Mouse (Mus musculus): ENCODE measurements around the gene Lhx6. TPM values are rescaled to one million over a fixed set of nuclear protein-coding genes. Genes with fewer than 3 reads are reported as not detected.

Gene Lhx6
- total and polyA plus RNA-seq, 2 experiments from 2014 or later, result 1.8 to 9.2 TPM

DNA sequence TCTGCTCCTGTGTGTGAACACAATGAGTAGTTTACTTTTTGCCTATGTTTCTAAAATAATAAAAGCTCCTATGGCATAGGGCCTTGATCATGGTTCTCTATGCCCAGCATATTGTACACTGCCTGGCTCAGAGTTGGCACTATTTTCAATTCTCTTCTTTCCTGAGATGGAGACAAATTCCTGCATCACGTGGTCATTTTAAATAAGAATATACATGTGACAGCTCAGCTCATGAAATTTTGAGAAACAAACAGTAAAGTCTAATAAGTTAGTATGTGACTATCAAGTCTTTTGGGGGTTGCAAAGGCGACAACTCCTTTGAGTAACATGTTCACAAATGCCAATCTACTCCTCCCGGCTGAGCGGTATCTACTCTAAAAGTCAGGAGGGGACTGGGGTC, 30.7 kb upstream of the Lhx6 start:
- peaks cover 33% of the 10 kb centered on the region for H3K36me3 ChIP-seq (replicated peaks; ENCODE audit: control insufficient read depth, insufficient read depth, low read length)

DNA sequence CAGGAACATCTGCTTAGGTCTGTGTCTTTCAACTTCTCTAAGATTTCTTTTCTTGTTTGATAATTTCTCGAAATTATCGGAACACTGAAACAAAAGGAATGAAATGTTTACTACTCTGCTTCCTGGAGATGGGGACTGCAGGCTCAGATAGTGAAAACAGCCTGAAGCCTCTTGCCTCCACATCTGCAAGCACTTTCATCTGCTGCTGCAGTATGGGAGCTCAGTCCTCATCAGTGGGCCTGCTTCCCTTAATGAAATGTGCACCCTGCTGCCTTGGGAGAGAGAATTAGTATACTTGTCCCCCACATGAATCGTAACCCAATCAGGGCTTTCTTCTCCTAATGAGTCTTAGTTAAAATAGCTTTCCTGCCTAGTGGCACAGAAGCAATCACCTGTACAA, 23.8 kb upstream of the Lhx6 start:
- TF ChIP-seq EP300 (IDR thresholded peaks at IDR 0.05; ENCODE audit: low read depth) (no peak), CTCF (IDR thresholded peaks at IDR 0.05; ENCODE audit: low read depth) (no peak)
- H3K9me3 ChIP-seq (replicated peaks; ENCODE audit: control insufficient read depth, low read length), result no peaks in the 10 kb centered on the region
- peaks cover 69% of the 10 kb centered on the region for H3K36me3 ChIP-seq (replicated peaks; ENCODE audit: control insufficient read depth, insufficient read depth, low read length)
- no peaks in the 10 kb centered on the region for H3K27me3 ChIP-seq (ENCODE audit: control insufficient read depth, insufficient read depth, low read length)
- DNase-seq (ENCODE audit: low spot score), result no peak
- H3K9ac ChIP-seq (replicated peaks; ENCODE audit: low read depth, low read length), result no peak overlapping the region
- WGBS, result 71% methylated on average over 3 of the region's 3 CpGs
- H3K27ac ChIP-seq (ENCODE audit: low read depth), result peak overlapping the region; percentile 50; the same call in 1 of the 2 replicates
- H3K4me1 ChIP-seq (ENCODE audit: control insufficient read depth, insufficient read depth), result peaks cover 7% of the 10 kb centered on the region; the same call in 1 of the 2 replicates
- ATAC-seq (ENCODE audit: insufficient read depth, low read depth), result no peak
- H3K4me3 ChIP-seq (ENCODE audit: low read depth, low read length), result no peak overlapping the region
- no peak overlapping the region for H3K4me2 ChIP-seq (ENCODE audit: low read depth, low read length)

More for the DNA sequence above, 30.7 kb upstream of the Lhx6 start:
- H3K27ac ChIP-seq (ENCODE audit: low read depth), result peak overlapping the region; percentile 87
- H3K27me3 ChIP-seq (ENCODE audit: control insufficient read depth, insufficient read depth, low read length), result no peaks in the 10 kb centered on the region
- no peak for ATAC-seq (ENCODE audit: insufficient read depth, low read depth)
- DNase-seq (ENCODE audit: low spot score), result no peak
- peaks cover 35% of the 10 kb centered on the region for H3K4me1 ChIP-seq (ENCODE audit: control insufficient read depth, insufficient read depth)
- H3K9me3 ChIP-seq (replicated peaks; ENCODE audit: control insufficient read depth, low read length), result no peaks in the 10 kb centered on the region
- H3K9ac ChIP-seq (replicated peaks; ENCODE audit: low read depth, low read length), result peak overlapping the region; percentile 61
- H3K4me3 ChIP-seq (ENCODE audit: low read depth, low read length), result peak overlapping the region; percentile 66
- H3K4me2 ChIP-seq (ENCODE audit: low read depth, low read length), result peak overlapping the region; percentile 77
- TF ChIP-seq EP300 (IDR thresholded peaks at IDR 0.05; ENCODE audit: low read depth) (no peak), CTCF (IDR thresholded peaks at IDR 0.05; ENCODE audit: low read depth) (no peak)
- 0% methylated on average over 4 of the region's 4 CpGs for WGBS

DNA sequence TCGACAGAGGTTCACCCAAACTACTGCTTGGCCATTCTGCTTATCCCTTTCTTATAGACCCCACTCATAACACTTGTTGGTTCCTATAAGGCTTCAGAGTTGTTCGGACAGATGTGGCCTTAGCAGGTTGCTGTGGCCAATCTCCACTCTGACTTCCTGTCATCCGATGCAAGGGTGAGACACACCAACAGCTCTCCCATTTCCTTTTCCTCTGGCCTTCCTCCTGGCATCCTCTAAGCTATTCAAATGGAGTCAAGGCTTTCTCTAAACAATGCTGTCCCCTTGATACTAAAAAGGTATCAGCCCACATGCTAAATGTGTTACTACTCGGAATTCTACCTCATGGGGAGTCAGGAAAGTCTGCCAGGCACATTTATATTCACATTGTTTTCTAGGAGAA, 22.8 kb upstream of the Lhx6 start:
- Histone ChIP-seq H3K9ac (replicated peaks; ENCODE audit: low read depth, low read length) (no peak overlapping the region), H3K4me3 (ENCODE audit: low read depth, low read length) (no peak overlapping the region), H3K27me3 (ENCODE audit: control insufficient read depth, insufficient read depth, low read length) (no peaks in the 10 kb centered on the region), H3K27ac (ENCODE audit: low read depth) (0 out of 2 replicates have a peak overlapping the region, but pooled peaks have one; percentile 46), H3K4me1 (ENCODE audit: control insufficient read depth, insufficient read depth) (peaks cover 7% of the 10 kb centered on the region; the same call in 1 of the 2 replicates), H3K36me3 (replicated peaks; ENCODE audit: control insufficient read depth, insufficient read depth, low read length) (peaks cover 70% of the 10 kb centered on the region), H3K9me3 (replicated peaks; ENCODE audit: control insufficient read depth, low read length) (no peaks in the 10 kb centered on the region), H3K4me2 (ENCODE audit: low read depth, low read length) (no peak overlapping the region)
- ATAC-seq (ENCODE audit: insufficient read depth, low read depth) (0 out of 2 replicates have a peak, but pooled peaks have one; percentile 47), DNase-seq (ENCODE audit: low spot score) (no peak)
- WGBS, result 58% methylated on average over 4 of the region's 4 CpGs
- TF ChIP-seq CTCF (IDR thresholded peaks at IDR 0.05; ENCODE audit: low read depth) (no peak), EP300 (IDR thresholded peaks at IDR 0.05; ENCODE audit: low read depth) (no peak)

GRCm38 (mm10) chr2:36126795-36127429, 21.7 kb upstream of the Lhx6 start:
- peaks cover 71% of the 10 kb centered on the region for H3K36me3 ChIP-seq (replicated peaks; ENCODE audit: control insufficient read depth, insufficient read depth, low read length)
- H3K27me3 ChIP-seq (ENCODE audit: control insufficient read depth, insufficient read depth, low read length), result no peaks in the 10 kb centered on the region
- peaks cover 7% of the 10 kb centered on the region; the same call in 1 of the 2 replicates for H3K4me1 ChIP-seq (ENCODE audit: control insufficient read depth, insufficient read depth)
- no peak overlapping the region for H3K9ac ChIP-seq (replicated peaks; ENCODE audit: low read depth, low read length)
- H3K4me3 ChIP-seq (ENCODE audit: low read depth, low read length), result no peak overlapping the region
- no peak overlapping the region for H3K27ac ChIP-seq (ENCODE audit: low read depth)
- 86% methylated on average over 9 of the region's 9 CpGs for WGBS
- TF ChIP-seq CTCF (IDR thresholded peaks at IDR 0.05; ENCODE audit: low read depth), result no peak
- no peak for TF ChIP-seq EP300 (IDR thresholded peaks at IDR 0.05; ENCODE audit: low read depth)
- DNase-seq (ENCODE audit: low spot score) (no peak), ATAC-seq (ENCODE audit: insufficient read depth, low read depth) (no peak)
- H3K4me2 ChIP-seq (ENCODE audit: low read depth, low read length), result no peak overlapping the region
- H3K9me3 ChIP-seq (replicated peaks; ENCODE audit: control insufficient read depth, low read length), result no peaks in the 10 kb centered on the region

DNA sequence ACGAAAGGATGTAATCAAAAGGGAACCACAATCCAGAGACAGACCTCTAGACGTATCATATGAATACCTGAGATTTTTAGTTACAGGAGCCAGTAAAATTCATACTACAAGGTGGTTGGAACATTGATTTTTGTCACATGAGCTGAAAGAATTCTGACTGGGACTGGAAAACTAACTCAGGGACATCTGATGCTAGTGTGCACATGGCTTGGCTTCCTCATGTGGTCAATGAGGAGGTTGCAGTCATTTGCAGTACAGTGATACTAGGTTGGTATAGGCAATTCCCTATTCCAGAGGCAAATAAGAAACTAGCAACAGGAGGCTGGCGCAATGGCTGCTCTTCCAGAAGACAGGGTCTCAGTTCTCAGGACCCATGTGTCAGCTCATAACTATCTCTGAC, 7.4 kb upstream of the Lhx6 start:
- H3K4me3 ChIP-seq (ENCODE audit: low read depth, low read length), result no peak overlapping the region
- H3K9me3 ChIP-seq (replicated peaks; ENCODE audit: control insufficient read depth, low read length), result no peaks in the 10 kb centered on the region
- peaks cover 21% of the 10 kb centered on the region for H3K36me3 ChIP-seq (replicated peaks; ENCODE audit: control insufficient read depth, insufficient read depth, low read length)
- H3K4me1 ChIP-seq (ENCODE audit: control insufficient read depth, insufficient read depth), result no peaks in the 10 kb centered on the region
- TF ChIP-seq CTCF (IDR thresholded peaks at IDR 0.05; ENCODE audit: low read depth), result peak; percentile 29
- TF ChIP-seq EP300 (IDR thresholded peaks at IDR 0.05; ENCODE audit: low read depth), result no peak
- H3K4me2 ChIP-seq (ENCODE audit: low read depth, low read length), result no peak overlapping the region
- H3K27ac ChIP-seq (ENCODE audit: low read depth), result no peak overlapping the region
- ATAC-seq (ENCODE audit: insufficient read depth, low read depth) (no peak), DNase-seq (ENCODE audit: low spot score) (no peak)
- 64% methylated on average over 3 of the region's 3 CpGs for WGBS
- peaks cover 28% of the 10 kb centered on the region for H3K27me3 ChIP-seq (ENCODE audit: control insufficient read depth, insufficient read depth, low read length)
- H3K9ac ChIP-seq (replicated peaks; ENCODE audit: low read depth, low read length), result no peak overlapping the region

GRCm38 (mm10) chr2:36108615-36109014, 3.4 kb upstream of the Lhx6 start:
- no peaks in the 10 kb centered on the region for H3K9me3 ChIP-seq (replicated peaks; ENCODE audit: control insufficient read depth, low read length)
- ATAC-seq (ENCODE audit: insufficient read depth, low read depth) (no peak), DNase-seq (ENCODE audit: low spot score) (no peak)
- H3K4me3 ChIP-seq (ENCODE audit: low read depth, low read length), result no peak overlapping the region
- 7% methylated on average over 7 of the region's 7 CpGs for WGBS
- no peaks in the 10 kb centered on the region for H3K36me3 ChIP-seq (replicated peaks; ENCODE audit: control insufficient read depth, insufficient read depth, low read length)
- H3K4me2 ChIP-seq (ENCODE audit: low read depth, low read length), result no peak overlapping the region
- 0 out of 2 replicates have a peak, but pooled peaks cover 11% of the 10 kb centered on the region for H3K4me1 ChIP-seq (ENCODE audit: control insufficient read depth, insufficient read depth)
- H3K9ac ChIP-seq (replicated peaks; ENCODE audit: low read depth, low read length), result no peak overlapping the region
- no peak overlapping the region for H3K27ac ChIP-seq (ENCODE audit: low read depth)
- H3K27me3 ChIP-seq (ENCODE audit: control insufficient read depth, insufficient read depth, low read length), result peaks cover 65% of the 10 kb centered on the region
- TF ChIP-seq EP300 (IDR thresholded peaks at IDR 0.05; ENCODE audit: low read depth) (no peak), CTCF (IDR thresholded peaks at IDR 0.05; ENCODE audit: low read depth) (no peak)

All from heart, postnatal 0 days (tissue).